Mouse (Mus musculus) testis, adult 2 months (tissue): ENCODE data around the gene Grk2.

Experiments
- CTCF ChIP-seq: fragments of 200-500 bp; IDR thresholded peaks from 2 replicates; pipeline ENCODE4 v1.5.1; 2012; ENCODE audit warnings: low read depth, mild to moderate bottlenecking, inconsistent platforms, low read length, moderate library complexity; ENCODE audit not compliant: control insufficient read depth, insufficient read depth, insufficient replicate concordance
- POLR2A ChIP-seq: fragments of 200-500 bp; IDR thresholded peaks from 2 replicates; pipeline ENCODE4 v1.6.1; 2012; ENCODE audit warnings: low read depth, mild to moderate bottlenecking, inconsistent platforms, low read length, moderate library complexity; ENCODE audit not compliant: control insufficient read depth

DNA sequence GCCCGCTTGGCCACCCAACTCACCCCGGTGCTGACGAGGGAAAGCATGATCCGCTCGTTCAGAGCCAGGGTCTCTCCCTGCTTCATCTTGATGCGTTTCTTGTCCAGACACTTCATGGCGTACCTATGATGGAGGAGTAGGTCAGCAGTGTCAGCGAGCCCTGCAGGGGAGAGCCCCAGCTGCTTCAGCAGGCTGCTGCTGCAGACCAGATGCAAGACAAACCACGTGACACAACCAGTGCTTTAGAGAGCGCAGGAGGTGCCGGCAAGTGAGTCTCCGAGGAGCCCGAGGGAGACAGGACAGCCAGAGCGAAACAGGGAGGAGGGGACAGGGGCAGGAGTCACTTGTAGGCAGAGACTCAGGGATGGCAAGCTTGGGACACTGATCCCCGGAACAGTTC lies 15.3 kb downstream of the Grk2 start:
- no peak for TF ChIP-seq CTCF
- TF ChIP-seq POLR2A: no peak
